Mouse (Mus musculus) embryonic stem cell, embryonic (primary cell): ENCODE measurements at regions not wholly inside any gene's neighbourhood (a gene's known extent, or its start where the extent isn't known, plus 50 kb on each side); places are given as distances from the start of the nearest gene placed in this dataset.

Source experiments
- CTCF ChIA-PET, 4 experiments: fragments of 300-600 bp in 2 of 4; fragments of 350-600 bp in 2 of 4; sonication (Branson Sonifier 250); formaldehyde crosslinking; loops; one replicate each; lab custom pipeline; 2022; ENCODE audit warnings: inconsistent platforms in 2 of 4; lab: Charles Lee
- POLR2A ChIA-PET, 4 experiments: fragments of 300-600 bp in 2 of 4; fragments of 350-600 bp in 2 of 4; sonication (Branson Sonifier 250); formaldehyde crosslinking; loops; one replicate each; lab custom pipeline; 2022; ENCODE audit warnings: antibody characterized with exemption in 4 of 4, inconsistent platforms in 1 of 4; lab: Charles Lee

DNA sequence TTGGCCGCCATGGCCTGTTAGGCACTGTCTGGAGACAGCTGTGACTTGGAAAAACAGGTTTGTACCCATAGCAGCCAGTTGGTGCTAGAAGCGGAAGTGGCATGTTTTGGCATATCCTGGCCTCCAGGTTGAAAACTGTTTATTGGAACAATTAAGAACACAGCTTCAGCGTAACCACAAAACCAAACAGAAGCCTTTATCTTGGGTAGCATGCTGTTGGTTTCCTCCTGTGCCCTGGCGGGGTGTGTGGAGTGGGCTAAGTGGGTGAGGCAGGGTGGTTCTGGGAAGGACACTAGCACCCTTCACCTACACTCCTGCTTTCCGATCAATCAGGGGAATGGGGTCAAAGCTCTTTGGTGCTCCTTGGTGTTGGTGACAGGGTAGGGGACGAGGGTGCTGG is 114.4 kb upstream of the Haao start:
- ChIA-PET CTCF (interaction anchor here in 2 of 4 experiments (0.6 to 0.8 kb wide), 2 partner anchors 59 to 61 kb away, joined by 3 read pairs; no protein-coding TSS in a partner anchor), POLR2A (interaction anchor here in 2 of 4 experiments (1.0 to 1.6 kb wide), 3 partner anchors 10 to 214 kb away, joined by 3 to 5 read pairs (median 4); no protein-coding TSS in a partner anchor)

DNA sequence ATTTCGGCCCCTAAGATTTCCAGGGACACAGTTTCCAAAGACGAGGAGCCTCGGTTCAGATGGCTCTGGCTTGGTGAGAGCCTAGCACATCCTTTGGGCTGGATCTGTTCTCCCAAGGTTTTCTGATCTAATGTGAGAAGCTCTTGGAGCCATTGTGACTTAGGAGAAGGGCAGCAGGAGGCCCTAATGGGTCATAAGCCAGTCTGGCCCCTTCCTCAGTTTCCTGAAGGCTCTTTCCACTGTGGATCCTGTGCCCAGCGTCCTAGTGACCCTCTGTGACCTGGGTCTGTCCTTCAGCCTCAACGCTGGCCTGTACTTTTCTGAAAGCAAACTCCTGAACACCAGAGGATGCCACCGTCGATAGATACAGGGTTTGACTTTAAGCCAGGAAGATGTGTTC is 113.1 kb upstream of the Haao start:
- CTCF ChIA-PET: interaction anchor here in 1 of 4 experiments (0.6 kb wide), 1 partner anchor 256 kb away, joined by 3 read pairs; no protein-coding TSS in a partner anchor

GRCm38 (mm10) chr17:83960158-83960557 is 112.4 kb upstream of the Haao start:
- POLR2A ChIA-PET: interaction anchor here in 1 of 4 experiments (2.2 kb wide), 1 partner anchor 11 kb away, joined by 10 read pairs; no protein-coding TSS in a partner anchor

More for the DNA sequence above, 113.1 kb upstream of the Haao start:
- POLR2A ChIA-PET: interaction anchor here in 2 of 4 experiments (0.5 to 2.2 kb wide), 4 partner anchors 10 to 223 kb away, joined by 3 to 10 read pairs (median 4); no protein-coding TSS in a partner anchor

DNA sequence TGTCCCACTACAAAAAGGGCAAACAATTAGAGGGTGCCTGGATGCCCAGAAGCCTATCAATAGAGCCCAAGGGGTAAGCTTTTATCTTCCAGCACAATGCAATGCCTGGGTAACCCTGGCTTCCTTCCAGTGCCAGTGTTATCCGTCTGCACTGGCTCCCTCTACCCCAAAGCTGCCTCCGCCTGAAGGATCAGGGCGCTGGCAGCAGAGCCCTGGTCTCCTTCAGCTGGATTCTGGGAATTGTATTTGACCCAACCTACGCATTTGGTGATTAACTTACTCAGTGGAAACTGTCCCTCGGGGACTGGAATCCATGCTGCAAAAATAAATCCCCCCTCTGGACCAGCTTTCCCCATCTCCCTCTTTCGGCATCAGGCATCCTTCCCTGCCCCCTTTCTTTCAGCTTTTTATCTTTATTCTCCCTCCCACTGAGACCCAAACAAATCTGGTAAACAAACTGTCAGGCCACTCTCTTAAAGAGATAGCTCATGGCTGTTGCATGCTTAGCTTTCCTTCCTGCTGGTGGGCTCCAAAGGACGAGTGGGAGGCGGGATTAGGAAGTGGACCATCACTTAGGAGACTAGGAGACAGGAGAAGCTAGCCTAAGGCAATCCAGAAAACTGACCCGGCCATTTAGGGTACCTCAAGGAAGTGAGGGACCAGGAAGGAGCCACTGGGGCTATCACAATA is 111.5 kb upstream of the Haao start:
- ChIA-PET POLR2A (interaction anchor here in 2 of 4 experiments (1.1 to 2.4 kb wide), 6 partner anchors 9 to 31 kb away, joined by 3 to 10 read pairs (median 8); no protein-coding TSS in a partner anchor), CTCF (interaction anchor here in 2 of 4 experiments (0.6 to 1.3 kb wide), 4 partner anchors 39 to 86 kb away, joined by 3 to 7 read pairs (median 3); no protein-coding TSS in a partner anchor)

More at GRCm38 (mm10) chr17:83960158-83960557, 112.4 kb upstream of the Haao start:
- CTCF ChIA-PET: no interaction called here

- POLR2A ChIA-PET: interaction anchor here in 2 of 4 experiments (1.1 to 2.4 kb wide), 8 partner anchors 8 to 64 kb away, joined by 3 to 10 read pairs (median 6); no protein-coding TSS in a partner anchor
- CTCF ChIA-PET: interaction anchor here (0.6 to 1.3 kb wide), 6 partner anchors 16 to 86 kb away, joined by 3 to 7 read pairs (median 3); no protein-coding TSS in a partner anchor
These were observed 110.9 kb upstream of the Haao start for GRCm38 (mm10) chr17:83958706-83959105.

- ChIA-PET POLR2A (interaction anchor here in 3 of 4 experiments (0.5 to 2.4 kb wide), 13 partner anchors 8 to 263 kb away, joined by 3 to 9 read pairs (median 3); partner anchors contain the start of gene Zfp36l2 (in 1 of the 3)), CTCF (interaction anchor here in 3 of 4 experiments (0.8 to 1.3 kb wide), 5 partner anchors 16 to 85 kb away, joined by 3 read pairs; no protein-coding TSS in a partner anchor)
These were observed 110.1 kb upstream of the Haao start for GRCm38 (mm10) chr17:83957661-83958540.

DNA sequence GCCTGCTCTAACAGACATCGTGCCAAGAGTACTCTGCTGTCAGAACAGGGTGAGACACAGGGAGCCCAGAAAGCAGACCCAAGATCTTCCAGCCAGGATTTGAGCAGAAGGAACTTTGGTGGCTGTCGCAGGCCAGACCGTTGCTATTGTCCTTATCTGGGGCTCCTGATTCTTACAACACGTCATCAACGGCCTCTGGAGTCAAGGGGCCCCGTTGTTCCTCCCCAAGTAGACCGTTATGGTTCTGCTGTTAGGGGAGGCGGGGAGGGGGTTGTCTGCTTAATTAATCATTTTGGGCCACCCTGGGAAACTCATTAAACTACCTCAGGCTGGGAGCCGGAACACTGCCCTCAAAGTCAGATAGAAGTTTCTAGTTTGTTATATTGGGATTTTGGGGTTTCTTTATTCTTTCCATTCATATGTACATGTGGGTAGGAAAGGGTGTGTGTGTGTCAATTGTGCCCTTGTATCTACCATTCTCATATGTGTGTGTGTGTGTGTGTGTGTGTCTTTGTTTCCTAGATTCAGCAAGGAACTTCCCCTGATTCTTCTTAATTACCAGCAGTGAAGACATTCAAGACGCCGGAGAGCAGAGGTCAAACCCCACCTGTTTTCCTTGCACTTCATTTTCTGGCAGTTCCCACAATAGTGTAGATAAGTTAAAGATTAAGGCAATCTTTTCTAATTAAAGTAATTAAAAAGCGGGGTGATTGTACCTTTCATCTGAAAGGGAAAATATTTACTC is 109.2 kb upstream of the Haao start:
- POLR2A ChIA-PET: interaction anchor here in 2 of 4 experiments (1.1 to 5.3 kb wide), 9 partner anchors 12 to 399 kb away, joined by 3 to 30 read pairs (median 3); partner anchors contain the start of gene Zfp36l2 (in 1 of the 2)

GRCm38 (mm10) chr17:83955978-83956377 is 108.2 kb upstream of the Haao start:
- CTCF ChIA-PET: interaction anchor here in 3 of 4 experiments (0.6 to 2.3 kb wide), 9 partner anchors 12 to 158 kb away, joined by 3 to 14 read pairs (median 4); no protein-coding TSS in a partner anchor
- POLR2A ChIA-PET: interaction anchor here in 3 of 4 experiments (0.6 to 5.3 kb wide), 30 partner anchors 8 to 1281 kb away, joined by 3 to 30 read pairs (median 3); partner anchors contain the start of genes Lrpprc (in 1 of the 3), Pkdcc (in 1 of the 3) and Zfp36l2 (in 1 of the 3)

More for the DNA sequence above, 109.2 kb upstream of the Haao start:
- CTCF ChIA-PET: interaction anchor here in 3 of 4 experiments (1.0 to 2.3 kb wide), 7 partner anchors 11 to 157 kb away, joined by 3 to 14 read pairs (median 4); no protein-coding TSS in a partner anchor

- ChIA-PET POLR2A (interaction anchor here (0.5 to 5.3 kb wide), 29 partner anchors 9 to 1282 kb away, joined by 3 to 30 read pairs (median 4); partner anchors contain the start of genes Lrpprc (in 1 of the 4), Pkdcc (in 1 of the 4) and Zfp36l2 (in 1 of the 4)), CTCF (interaction anchor here in 3 of 4 experiments (0.6 to 2.3 kb wide), 8 partner anchors 18 to 146 kb away, joined by 3 to 14 read pairs (median 3); no protein-coding TSS in a partner anchor)
These were observed 107.4 kb upstream of the Haao start for GRCm38 (mm10) chr17:83955058-83955697.

- CTCF ChIA-PET: interaction anchor here (0.6 to 2.3 kb wide), 9 partner anchors 18 to 103 kb away, joined by 3 to 14 read pairs (median 3); no protein-coding TSS in a partner anchor
- POLR2A ChIA-PET: interaction anchor here (0.5 to 5.3 kb wide), 26 partner anchors 10 to 740 kb away, joined by 3 to 30 read pairs (median 4); partner anchors contain the start of genes Pkdcc (in 1 of the 4) and Zfp36l2 (in 1 of the 4)
These were observed 106.7 kb upstream of the Haao start for GRCm38 (mm10) chr17:83954291-83955057.

DNA sequence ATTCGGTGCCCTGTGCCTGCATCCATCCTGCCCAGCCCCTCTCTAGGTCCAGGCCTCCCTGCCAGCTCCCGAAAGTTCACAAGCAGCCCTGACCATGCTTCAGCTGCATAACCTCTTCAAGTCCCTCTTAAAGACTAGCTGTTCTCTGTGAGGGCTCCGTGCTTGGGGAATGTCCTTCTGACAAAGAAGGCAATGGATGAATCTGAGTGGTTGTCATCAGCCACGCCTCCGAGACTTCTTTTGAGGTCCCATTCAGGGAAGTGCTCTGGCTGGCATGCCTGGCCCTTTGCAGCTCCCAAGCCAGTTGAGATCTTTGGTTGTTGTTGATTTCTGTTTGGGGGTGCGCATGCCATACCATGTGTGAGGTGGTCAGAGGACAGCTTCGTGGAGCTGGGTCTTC is 105.9 kb upstream of the Haao start:
- CTCF ChIA-PET: interaction anchor here in 2 of 4 experiments (0.6 to 2.1 kb wide), 4 partner anchors 17 to 50 kb away, joined by 3 to 6 read pairs (median 5); no protein-coding TSS in a partner anchor
- POLR2A ChIA-PET: interaction anchor here in 2 of 4 experiments (0.7 to 5.3 kb wide), 12 partner anchors 9 to 92 kb away, joined by 3 to 30 read pairs (median 4); no protein-coding TSS in a partner anchor

- CTCF ChIA-PET: no interaction called here
- POLR2A ChIA-PET: interaction anchor here in 1 of 4 experiments (1.0 to 1.4 kb wide), 2 partner anchors 9 to 10 kb away, joined by 3 to 4 read pairs; no protein-coding TSS in a partner anchor
These were observed 99.0 kb upstream of the Haao start for GRCm38 (mm10) chr17:83946718-83947117.

GRCm38 (mm10) chr17:83939344-83939743 is 91.6 kb upstream of the Haao start:
- ChIA-PET CTCF (no interaction called here), POLR2A (interaction anchor here in 1 of 4 experiments (1.0 to 1.6 kb wide), 2 partner anchors 14 to 18 kb away, joined by 3 read pairs; no protein-coding TSS in a partner anchor)

GRCm38 (mm10) chr17:83938671-83939244 is 91.0 kb upstream of the Haao start:
- CTCF ChIA-PET: no interaction called here

More at GRCm38 (mm10) chr17:83938671-83939244, 91.0 kb upstream of the Haao start:
- POLR2A ChIA-PET: interaction anchor here in 2 of 4 experiments (1.0 to 2.1 kb wide), 4 partner anchors 11 to 18 kb away, joined by 3 to 4 read pairs (median 4); no protein-coding TSS in a partner anchor
